Mouse (Mus musculus) limb, embryonic 14.5 days (tissue): ENCODE data around the gene Rpl39. TPM values are rescaled to one million over a fixed set of nuclear protein-coding genes. Genes with fewer than 3 reads are reported as not detected.

Source experiments
- ATAC-seq: fragments of 200-750 bp; cut with Nextera tagmentation; 2 replicates; pipeline ENCODE4 v1.8.0; 2017; ENCODE audit warnings: low read depth, moderate number of reproducible peaks, moderate TSS enrichment; ENCODE audit not compliant: low FRiP score
- DNase-seq: peaks from one replicate; pipeline ENCODE4 v3.0.0-alpha.2; 2015; ENCODE audit warnings: low spot score
- H3K27ac ChIP-seq: fragments of 300-500 bp; sonication (generic); replicated peaks from 2 replicates; pipeline ENCODE4 v1.5.1; 2014; ENCODE audit warnings: low read depth, mild to moderate bottlenecking, low read length, moderate library complexity, mixed read lengths
- H3K27me3 ChIP-seq: fragments of 300-500 bp; sonication (generic); 2 replicates; pipeline ENCODE4 v1.6.1; 2014; ENCODE audit warnings: low read length, mixed read lengths; ENCODE audit not compliant: control insufficient read depth, insufficient read depth
- H3K36me3 ChIP-seq: fragments of 300-500 bp; sonication (generic); 2 replicates; pipeline ENCODE4 v1.6.1; 2014; ENCODE audit warnings: mild to moderate bottlenecking, low read length, moderate library complexity, mixed read lengths; ENCODE audit not compliant: control insufficient read depth, insufficient read depth
- H3K4me1 ChIP-seq: fragments of 300-500 bp; sonication (generic); 2 replicates; pipeline ENCODE4 v1.6.1; 2014; ENCODE audit warnings: antibody characterized with exemption, low read length, mixed read lengths; ENCODE audit not compliant: control insufficient read depth, insufficient read depth
- H3K4me2 ChIP-seq: fragments of 300-500 bp; sonication (generic); replicated peaks from 2 replicates; pipeline ENCODE4 v1.6.1; 2014; ENCODE audit warnings: low read depth, mild to moderate bottlenecking, low read length, moderate library complexity; ENCODE audit not compliant: severe bottlenecking
- H3K4me3 ChIP-seq: fragments of 300-500 bp; sonication (generic); replicated peaks from 2 replicates; pipeline ENCODE4 v1.5.1; 2014; ENCODE audit warnings: low read length
- H3K9ac ChIP-seq: fragments of 300-500 bp; sonication (generic); 2 replicates; pipeline ENCODE4 v1.6.1; 2014; ENCODE audit warnings: mild to moderate bottlenecking, low read depth, low read length, moderate library complexity; ENCODE audit not compliant: severe bottlenecking
- H3K9me3 ChIP-seq: fragments of 300-500 bp; sonication (generic); 2 replicates; pipeline ENCODE4 v1.6.1; 2016; ENCODE audit warnings: low read length; ENCODE audit not compliant: control insufficient read depth
- POLR2A ChIP-seq: fragments of 200-500 bp; IDR thresholded peaks from 2 replicates; pipeline ENCODE4 v1.8.0; 2012; ENCODE audit warnings: inconsistent platforms, mild to moderate bottlenecking, moderate library complexity, borderline replicate concordance; ENCODE audit not compliant: insufficient read depth, insufficient read length; ENCODE audit errors: extremely low read depth
- WGBS: fragments of 180-500 bp; shearing (Covaris S2); extraction: QIAGEN DNeasy Blood & Tissue Kit; methylation state at CpG from one replicate; pipeline ENCODE4 v1.1.7; 2014; 5-methylcytosine and 5-hydroxymethylcytosine counted together
- polyA plus RNA-seq, 2 experiments: library from polyadenylated mRNA; depleted of rRNA in 1 of 2; stranded (reverse) in 1 of 2; unstranded in 1 of 2; fragments of >200 nt; fragmentation: Nextera tagmentation in 1 of 2; extraction: Ambion mirVana in 1 of 2; gene quantifications; 2 replicates each; pipeline versions ENCODE4 v1.2.1 to v1.2.3; 2012 to 2014

The Rpl39 gene
- polyA plus RNA-seq, 2 experiments, result 658 to 1,130 TPM

- Histone ChIP-seq H3K27ac (no peak overlapping the region), H3K4me2 (no peak overlapping the region), H3K36me3 (peaks cover 8% of the 10 kb centered on the region), H3K9me3 (no peaks in the 10 kb centered on the region), H3K27me3 (no peaks in the 10 kb centered on the region), H3K9ac (no peak overlapping the region), H3K4me1 (no peaks in the 10 kb centered on the region), H3K4me3 (no peak overlapping the region)
- no peak for TF ChIP-seq POLR2A
- 92% methylated on average over 3 of the region's 3 CpGs for WGBS
- DNase-seq (no peak), ATAC-seq (no peak)
Observed at GRCm38 (mm10) chrX:37098681-37099080, 13.5 kb upstream of the Rpl39 start.

DNA sequence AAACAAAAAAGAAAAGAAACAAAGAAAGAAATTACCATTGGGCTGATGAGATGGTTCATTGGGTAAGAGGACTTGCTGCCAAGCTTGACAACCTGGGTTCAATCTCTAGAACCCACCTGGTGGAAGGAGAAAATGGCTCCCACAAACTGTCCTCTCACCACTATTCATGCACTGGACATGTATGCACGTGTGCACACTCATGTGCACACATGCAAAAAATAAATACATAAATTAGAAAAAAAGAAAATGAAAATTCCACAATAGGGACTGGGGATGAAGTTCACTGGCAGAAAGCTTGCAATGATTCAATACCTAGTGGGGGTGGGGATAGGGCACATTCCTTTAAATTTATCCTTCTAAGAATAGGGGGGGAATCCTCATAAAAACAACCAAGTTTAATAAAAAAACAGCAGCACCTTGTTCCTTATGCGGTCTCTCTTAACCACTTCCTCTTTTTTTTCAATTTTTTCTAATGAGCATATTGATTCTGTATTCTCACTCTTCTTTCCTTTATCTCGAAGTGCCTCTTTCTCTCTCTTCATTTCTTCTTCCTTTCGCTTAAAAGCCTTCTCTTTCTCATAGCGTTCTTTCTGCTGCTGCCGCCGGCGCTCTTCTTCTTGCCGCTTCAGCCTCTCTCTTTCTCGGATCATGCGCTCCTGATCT lies 10.0 kb upstream of the Rpl39 start:
- H3K9ac ChIP-seq, result no peak overlapping the region
- H3K4me3 ChIP-seq, result no peak overlapping the region
- no peaks in the 10 kb centered on the region for H3K27me3 ChIP-seq
- ATAC-seq (no peak), DNase-seq (no peak)
- no peak overlapping the region for H3K4me2 ChIP-seq
- no peak overlapping the region for H3K27ac ChIP-seq
- H3K36me3 ChIP-seq, result peaks cover 11% of the 10 kb centered on the region
- 90% methylated on average over 11 of the region's 11 CpGs for WGBS
- no peaks in the 10 kb centered on the region for H3K4me1 ChIP-seq
- H3K9me3 ChIP-seq, result no peaks in the 10 kb centered on the region
- no peak for TF ChIP-seq POLR2A

DNA sequence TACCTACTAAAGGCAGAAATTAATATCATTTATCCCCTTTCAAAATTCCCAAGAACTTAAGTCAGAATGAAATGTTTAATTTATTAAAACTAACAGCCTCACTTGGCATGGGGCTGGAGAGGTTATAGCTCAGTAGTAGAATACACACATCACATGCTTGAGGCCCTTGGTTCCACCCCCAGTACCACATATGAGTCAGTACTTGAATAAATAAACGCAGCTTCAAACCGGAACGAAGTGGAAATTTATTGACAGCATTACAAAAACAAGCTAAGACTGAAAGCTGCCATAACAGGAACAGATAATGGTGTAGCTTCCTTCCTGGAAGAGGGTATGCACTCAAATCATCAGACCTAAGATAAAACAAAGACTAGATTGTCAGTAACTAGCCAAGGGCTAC lies 6.3 kb upstream of the Rpl39 start:
- H3K9ac ChIP-seq, result no peak overlapping the region
- ATAC-seq (no peak), DNase-seq (no peak)
- H3K4me2 ChIP-seq, result no peak overlapping the region
- TF ChIP-seq POLR2A, result no peak
- no peak overlapping the region for H3K27ac ChIP-seq
- no peaks in the 10 kb centered on the region for H3K9me3 ChIP-seq
- WGBS, result 89% methylated on average over 3 of the region's 3 CpGs
- no peaks in the 10 kb centered on the region for H3K27me3 ChIP-seq
- H3K4me3 ChIP-seq, result no peak overlapping the region
- no peaks in the 10 kb centered on the region for H3K4me1 ChIP-seq
- peaks cover 5% of the 10 kb centered on the region for H3K36me3 ChIP-seq

GRCm38 (mm10) chrX:37088778-37089177 lies 3.6 kb upstream of the Rpl39 start:
- ATAC-seq (no peak), DNase-seq (no peak)
- Histone ChIP-seq H3K27me3 (no peaks in the 10 kb centered on the region), H3K27ac (no peak overlapping the region), H3K4me2 (no peak overlapping the region), H3K9ac (no peak overlapping the region), H3K9me3 (no peaks in the 10 kb centered on the region), H3K4me1 (no peaks in the 10 kb centered on the region), H3K4me3 (no peak overlapping the region), H3K36me3 (peaks cover 3% of the 10 kb centered on the region; the same call in 1 of the 2 replicates)
- WGBS, result 74% methylated on average over 1 of the region's 1 CpGs
- no peak for TF ChIP-seq POLR2A

- Histone ChIP-seq H3K9ac (no peak overlapping the region), H3K9me3 (no peaks in the 10 kb centered on the region), H3K27me3 (no peaks in the 10 kb centered on the region), H3K4me2 (peak overlapping the region; percentile 50), H3K36me3 (peaks cover 18% of the 10 kb centered on the region), H3K27ac (peak overlapping the region; percentile 81), H3K4me1 (0 out of 2 replicates have a peak, but pooled peaks cover 5% of the 10 kb centered on the region), H3K4me3 (peak overlapping the region; percentile 52)
- TF ChIP-seq POLR2A, result no peak
- DNase-seq (no peak), ATAC-seq (peak; percentile 10; the same call in 1 of the 2 replicates)
- WGBS, result 25% methylated on average over 9 of the region's 9 CpGs
Observed at GRCm38 (mm10) chrX:37085665-37086064, 463 bp upstream of the Rpl39 start.
